Mouse (Mus musculus) C2C12 (cell line): ENCODE measurements around the gene Fbxl13.

Experiments
- CEBPB ChIP-seq: IDR thresholded peaks from one replicate; pipeline ENCODE4 v1.6.1; 2011; ENCODE audit warnings: low read depth, mild to moderate bottlenecking, control low read depth, moderate library complexity
- CTCF ChIP-seq: IDR thresholded peaks from one replicate; pipeline ENCODE4 v1.5.1; 2011; ENCODE audit not compliant: control insufficient read depth, insufficient read depth, insufficient read length
- MYOG ChIP-seq: IDR thresholded peaks from one replicate; pipeline ENCODE4 v1.6.1; 2011; ENCODE audit not compliant: control insufficient read depth, insufficient read length; ENCODE audit errors: extremely low read depth
- USF1 ChIP-seq: IDR thresholded peaks from one replicate; pipeline ENCODE4 v1.6.1; 2011; ENCODE audit warnings: low read depth, mild to moderate bottlenecking, control low read depth, moderate library complexity

GRCm38 (mm10) chr5:21545227-21545626 lies 100.2 kb downstream of the Fbxl13 start:
- TF ChIP-seq CTCF (no peak), CEBPB (no peak), MYOG (no peak), USF1 (no peak)
